Mouse (Mus musculus) cerebellum, postnatal 14 days (tissue): ENCODE measurements around the gene Erbb3.
"Not testable (repeated sequence)": the region's sequence is repeated elsewhere in the genome, so short reads cannot be mapped to it uniquely, and the experiment has no call there.

Experiments
- DNase-seq, 2 experiments: peaks; one replicate each; pipeline ENCODE4 v3.0.0; 2021; ENCODE audit warnings: mixed read lengths in 2 of 2

Erbb3 gene

GRCm38 (mm10) chr10:128589464-128590192 lies at the start of gene Erbb3:
Erbb3 (minus strand) TSS chr10:128589652.
- peak; percentile 30 to 32 for DNase-seq

- DNase-seq: no peak
These were observed 47.6 kb upstream of the Erbb3 start for GRCm38 (mm10) chr10:128637011-128637410.

GRCm38 (mm10) chr10:128636561-128636960 lies 47.1 kb upstream of the Erbb3 start:
- DNase-seq: no peak

GRCm38 (mm10) chr10:128635697-128636096 lies 46.2 kb upstream of the Erbb3 start:
- no peak for DNase-seq

GRCm38 (mm10) chr10:128631571-128631970 lies 42.1 kb upstream of the Erbb3 start:
- no peak for DNase-seq

- DNase-seq: not testable (repeated sequence)
These were observed 40.9 kb upstream of the Erbb3 start for GRCm38 (mm10) chr10:128630306-128630705.

- DNase-seq: no peak
These were observed 40.3 kb upstream of the Erbb3 start for GRCm38 (mm10) chr10:128629746-128630145.

GRCm38 (mm10) chr10:128627398-128628317 lies 38.2 kb upstream of the Erbb3 start:
- peak; percentile 20 to 51 for DNase-seq

- peak; percentile 92 for DNase-seq
These were observed 37.2 kb upstream of the Erbb3 start, which contains the start of gene Rps26 for GRCm38 (mm10) chr10:128626311-128627310. Rps26 (minus strand) TSS chr10:128626747.

- DNase-seq: no peak
These were observed 35.9 kb upstream of the Erbb3 start for GRCm38 (mm10) chr10:128625287-128625894.

- not testable (repeated sequence) for DNase-seq
These were observed 33.7 kb upstream of the Erbb3 start for GRCm38 (mm10) chr10:128623106-128623613.

- DNase-seq: no peak
These were observed 33.2 kb upstream of the Erbb3 start for GRCm38 (mm10) chr10:128622702-128623101.

- DNase-seq: no peak
These were observed 32.6 kb upstream of the Erbb3 start for GRCm38 (mm10) chr10:128621986-128622520.

- no peak for DNase-seq
These were observed 30.8 kb upstream of the Erbb3 start for GRCm38 (mm10) chr10:128620241-128620640.

GRCm38 (mm10) chr10:128619148-128619547 lies 29.7 kb upstream of the Erbb3 start:
- DNase-seq: not testable (repeated sequence)

- DNase-seq: no peak
These were observed 29.1 kb upstream of the Erbb3 start for GRCm38 (mm10) chr10:128618570-128618969.

GRCm38 (mm10) chr10:128615798-128616448 lies 26.5 kb upstream of the Erbb3 start:
- DNase-seq: not testable (repeated sequence)

- no peak for DNase-seq
These were observed 25.5 kb upstream of the Erbb3 start for GRCm38 (mm10) chr10:128614934-128615333.

GRCm38 (mm10) chr10:128613820-128614219 lies 24.4 kb upstream of the Erbb3 start:
- DNase-seq: not testable (repeated sequence)

- DNase-seq: no peak
These were observed 23.6 kb upstream of the Erbb3 start for GRCm38 (mm10) chr10:128613154-128613440.
